Mouse (Mus musculus) WW6 (cell line): ENCODE measurements around the gene Tbc1d16.
"Not testable (repeated sequence)": the region's sequence is repeated elsewhere in the genome, so short reads cannot be mapped to it uniquely, and the experiment has no call there.

Source experiments
- DNase-seq: peaks from one replicate; pipeline ENCODE4 v3.0.0-alpha.2; 2013; ENCODE audit warnings: low read depth, low spot score

Gene Tbc1d16

GRCm38 (mm10) chr11:119228091-119228781, at the start of gene Tbc1d16, which contains the start of gene Ccdc40:
Gene Tbc1d16 (minus strand): TSS chr11:119228499.
Gene Ccdc40 (plus strand): TSS chr11:119228572.
- DNase-seq: no peak

GRCm38 (mm10) chr11:119273186-119273930, 45.1 kb upstream of the Tbc1d16 start:
- DNase-seq: no peak

- not testable (repeated sequence) for DNase-seq
These were observed 44.2 kb upstream of the Tbc1d16 start for GRCm38 (mm10) chr11:119272492-119272891.

- no peak for DNase-seq
These were observed 40.4 kb upstream of the Tbc1d16 start for GRCm38 (mm10) chr11:119268557-119269195.

- peak; percentile 91 for DNase-seq
These were observed 39.7 kb upstream of the Tbc1d16 start, which contains the start of gene Gaa for GRCm38 (mm10) chr11:119267768-119268556. Gene Gaa (plus strand): TSS chr11:119267887.

- DNase-seq: no peak
These were observed 39.0 kb upstream of the Tbc1d16 start for GRCm38 (mm10) chr11:119267241-119267674.

GRCm38 (mm10) chr11:119265811-119266210, 37.5 kb upstream of the Tbc1d16 start:
- no peak for DNase-seq

- no peak for DNase-seq
These were observed 36.1 kb upstream of the Tbc1d16 start for GRCm38 (mm10) chr11:119264413-119264812.

- no peak for DNase-seq
These were observed 31.7 kb upstream of the Tbc1d16 start for GRCm38 (mm10) chr11:119259977-119260376.

GRCm38 (mm10) chr11:119258572-119259322, 30.4 kb upstream of the Tbc1d16 start:
- DNase-seq: no peak

GRCm38 (mm10) chr11:119258216-119258571, 29.9 kb upstream of the Tbc1d16 start:
- DNase-seq: no peak

- not testable (repeated sequence) for DNase-seq
These were observed 28.3 kb upstream of the Tbc1d16 start for GRCm38 (mm10) chr11:119256557-119256956.

GRCm38 (mm10) chr11:119252854-119253541, 24.7 kb upstream of the Tbc1d16 start:
- DNase-seq: no peak

- no peak for DNase-seq
These were observed 22.7 kb upstream of the Tbc1d16 start for GRCm38 (mm10) chr11:119250998-119251397.

GRCm38 (mm10) chr11:119249011-119249410, 20.7 kb upstream of the Tbc1d16 start:
- no peak for DNase-seq

GRCm38 (mm10) chr11:119245543-119245942, 17.2 kb upstream of the Tbc1d16 start:
- not testable (repeated sequence) for DNase-seq

GRCm38 (mm10) chr11:119239480-119239879, 11.2 kb upstream of the Tbc1d16 start:
- no peak for DNase-seq

GRCm38 (mm10) chr11:119238305-119238721, 10.0 kb upstream of the Tbc1d16 start:
- DNase-seq: no peak

GRCm38 (mm10) chr11:119237568-119238304, 9.4 kb upstream of the Tbc1d16 start:
- no peak for DNase-seq
